Mouse (Mus musculus) megakaryocyte, embryonic 14.5 days (primary cell): ENCODE data around the gene Ubxn6.

Experiments
- FLI1 ChIP-seq: IDR thresholded peaks from 2 replicates; pipeline ENCODE4 v1.6.1; 2012; ENCODE audit warnings: low read length, inconsistent platforms, mixed read lengths
- GATA1 ChIP-seq: IDR thresholded peaks from 3 replicates; pipeline ENCODE4 v1.6.1; 2012; ENCODE audit warnings: mixed read lengths, low read length, inconsistent platforms, borderline replicate concordance

DNA sequence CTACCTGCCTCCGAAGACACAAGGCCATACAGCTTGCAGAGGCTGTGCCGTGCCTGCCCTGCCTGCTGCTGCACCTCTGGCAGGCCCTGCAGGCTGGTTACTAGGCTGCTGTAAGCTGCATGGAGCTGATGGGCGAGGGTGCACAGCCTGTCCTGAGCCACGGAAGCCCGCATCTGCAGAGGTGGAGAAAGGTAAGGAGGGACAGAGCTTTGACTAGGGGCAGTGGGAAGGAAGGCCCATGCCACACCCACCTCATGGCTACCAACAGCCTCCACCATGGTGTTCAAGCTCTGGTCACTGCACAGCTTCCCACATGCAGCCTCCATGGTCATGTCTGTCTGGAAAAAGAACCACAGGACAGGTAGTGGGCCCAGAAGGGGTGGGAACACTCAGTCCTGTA, 27.3 kb upstream of the Ubxn6 start:
- no peak for TF ChIP-seq GATA1
- TF ChIP-seq FLI1: no peak
